Mouse (Mus musculus): ENCODE data around the gene Rxrb.

- TF ChIP-seq POLR2A (IDR thresholded peaks at IDR 0.05; ENCODE audit: borderline replicate concordance, extremely low read depth, low read depth, low read length), result no peak
- no peak for TF ChIP-seq CTCF (IDR thresholded peaks at IDR 0.05; ENCODE audit: insufficient read depth, low read length)
Observed at GRCm38 (mm10) chr17:34026917-34027655, 4.5 kb upstream of the Rxrb start.
